Mouse (Mus musculus) frontal cortex, postnatal 14 days (tissue): ENCODE measurements around the gene Mn1.
A peak's percentile ranks its signal among the peaks of the same experiment; 100 is the strongest.

Experiments
- DNase-seq, 2 experiments: peaks; one replicate each; pipeline ENCODE4 v3.0.0; 2022; ENCODE audit warnings: low spot score in 2 of 2

Mn1 gene

GRCm38 (mm10) chr5:111409412-111410044, 7.6 kb upstream of the Mn1 start:
- DNase-seq, result no peak

- no peak for DNase-seq
Observed at GRCm38 (mm10) chr5:111410665-111411064, 6.5 kb upstream of the Mn1 start.

GRCm38 (mm10) chr5:111414192-111414591, 3.0 kb upstream of the Mn1 start:
- DNase-seq, result peak; percentile 76 to 80

- DNase-seq, result no peak
Observed at GRCm38 (mm10) chr5:111414770-111415249, 2.4 kb upstream of the Mn1 start.

- no peak for DNase-seq
Observed at GRCm38 (mm10) chr5:111415575-111415974, 1.6 kb upstream of the Mn1 start.

GRCm38 (mm10) chr5:111416048-111416447, 1.1 kb upstream of the Mn1 start:
- no peak for DNase-seq

- DNase-seq, result no peak
Observed at GRCm38 (mm10) chr5:111417378-111418131, 393 bp downstream of the Mn1 start.

GRCm38 (mm10) chr5:111418202-111419120, 1.3 kb downstream of the Mn1 start:
- DNase-seq, result no peak

GRCm38 (mm10) chr5:111419121-111419881, 2.1 kb downstream of the Mn1 start:
- DNase-seq, result no peak

- DNase-seq, result no peak
Observed at GRCm38 (mm10) chr5:111420011-111420691, 3.0 kb downstream of the Mn1 start.

- DNase-seq, result no peak
Observed at GRCm38 (mm10) chr5:111420896-111421295, 3.7 kb downstream of the Mn1 start.

GRCm38 (mm10) chr5:111421424-111421823, 4.3 kb downstream of the Mn1 start:
- DNase-seq, result no peak

GRCm38 (mm10) chr5:111422058-111422800, 5.1 kb downstream of the Mn1 start:
- DNase-seq, result no peak

GRCm38 (mm10) chr5:111423011-111423410, 5.8 kb downstream of the Mn1 start:
- DNase-seq, result no peak

GRCm38 (mm10) chr5:111423616-111424015, 6.5 kb downstream of the Mn1 start:
- no peak for DNase-seq

GRCm38 (mm10) chr5:111425813-111426212, 8.7 kb downstream of the Mn1 start:
- no peak for DNase-seq

- no peak for DNase-seq
Observed at GRCm38 (mm10) chr5:111426249-111426648, 9.1 kb downstream of the Mn1 start.

GRCm38 (mm10) chr5:111428882-111429281, 11.7 kb downstream of the Mn1 start:
- DNase-seq, result no peak

- no peak for DNase-seq
Observed at GRCm38 (mm10) chr5:111429726-111430125, 12.6 kb downstream of the Mn1 start.
